Mouse (Mus musculus) A20 (cell line): ENCODE measurements around the gene Snapc3.
A peak's percentile ranks its signal among the peaks of the same experiment; 100 is the strongest.
"Not testable (repeated sequence)": the region's sequence is repeated elsewhere in the genome, so short reads cannot be mapped to it uniquely, and the experiment has no call there.

Source experiments
- DNase-seq: peaks from one replicate; pipeline ENCODE4 v3.0.0-alpha.2; 2011; ENCODE audit warnings: low read depth, low spot score

The Snapc3 gene

DNA sequence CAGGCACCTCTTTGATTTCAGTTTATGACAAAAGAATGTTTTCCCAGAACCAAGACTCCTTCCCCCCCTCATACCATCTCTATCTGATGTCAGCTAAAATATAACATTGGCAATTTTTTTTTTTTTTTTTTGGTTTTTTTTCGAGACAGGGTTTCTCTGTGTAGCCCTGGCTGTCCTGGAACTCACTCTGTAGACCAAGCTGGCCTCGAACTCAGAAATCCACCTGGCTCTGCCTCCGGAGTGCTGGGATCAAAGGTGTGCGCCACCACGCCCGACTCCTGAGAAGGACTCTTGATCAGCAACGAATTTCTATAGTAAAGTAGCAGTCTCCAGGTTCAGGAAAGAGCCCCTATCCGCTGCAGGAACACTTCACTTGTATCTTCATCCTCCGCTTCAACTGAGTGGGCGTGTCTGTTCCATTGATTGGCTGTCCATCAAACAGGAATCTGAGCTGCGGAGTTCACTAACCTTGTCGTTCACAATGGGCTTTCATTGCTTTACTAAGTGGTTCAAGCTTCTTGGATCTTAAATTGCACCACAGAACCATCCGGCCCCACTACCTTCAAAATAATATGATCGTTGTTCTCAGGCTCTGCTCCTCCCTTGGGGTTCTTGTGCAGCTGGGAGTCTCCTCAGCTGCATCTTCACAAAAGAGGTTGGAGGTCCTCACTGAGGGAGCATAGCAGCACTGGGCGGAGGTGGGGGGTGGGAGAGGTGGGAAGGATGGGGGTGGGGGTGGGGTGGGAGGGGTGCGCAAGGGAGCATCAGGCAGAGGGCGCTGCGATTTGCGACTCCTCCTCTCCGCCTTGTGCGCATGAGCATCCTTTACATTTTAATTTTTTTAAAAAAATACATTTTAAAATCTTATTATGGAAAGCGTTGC is 82.9 kb downstream of the Snapc3 start:
- DNase-seq = no peak

- no peak for DNase-seq
Observed at GRCm38 (mm10) chr4:83501037-83501430, 83.5 kb downstream of the Snapc3 start.

DNA sequence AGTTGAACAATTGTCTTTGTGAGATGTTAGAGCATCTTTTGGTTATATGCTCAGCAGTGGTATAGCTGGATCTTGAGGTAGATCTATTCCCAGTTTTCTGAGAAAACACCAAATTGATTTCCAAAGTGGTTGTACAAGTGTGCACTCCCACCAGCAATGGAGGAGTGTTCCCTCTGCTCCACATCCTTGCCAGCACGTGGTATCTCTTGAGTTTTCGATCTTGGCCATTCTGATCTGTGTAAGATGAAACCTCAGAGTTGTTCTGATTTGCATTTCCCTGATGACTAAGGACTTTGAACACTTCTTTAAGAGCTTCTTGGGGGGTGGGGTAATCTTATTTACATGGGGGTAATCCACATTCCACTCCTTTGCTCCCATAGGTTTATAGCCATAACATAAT is 92.1 kb downstream of the Snapc3 start:
- DNase-seq = no peak

GRCm38 (mm10) chr4:83511083-83511482 is 93.6 kb downstream of the Snapc3 start:
- DNase-seq = no peak

DNA sequence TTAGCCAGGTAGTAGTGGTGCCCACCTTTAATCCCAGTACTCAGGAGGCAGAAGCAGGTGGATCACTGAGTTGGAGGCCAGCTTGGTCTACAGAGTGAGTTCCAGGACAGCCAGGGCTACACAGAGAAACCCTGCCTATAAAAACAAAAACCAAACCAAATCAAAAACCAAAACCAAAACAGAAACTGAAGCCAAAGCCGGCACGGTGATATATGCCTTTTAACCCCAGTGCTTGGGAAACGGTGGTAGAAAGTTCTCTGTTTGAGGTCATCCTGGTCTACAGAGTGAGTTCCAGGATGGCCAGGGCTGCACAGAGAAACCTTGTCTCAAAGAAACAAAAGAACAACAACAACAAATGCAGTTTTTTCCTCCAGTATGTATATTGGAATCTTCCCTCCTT is 94.7 kb downstream of the Snapc3 start:
- DNase-seq = peak; percentile 68

GRCm38 (mm10) chr4:83512644-83513043 is 95.1 kb downstream of the Snapc3 start:
- DNase-seq = peak; percentile 75

- no peak for DNase-seq
Observed at GRCm38 (mm10) chr4:83514183-83514582, 96.7 kb downstream of the Snapc3 start.

DNA sequence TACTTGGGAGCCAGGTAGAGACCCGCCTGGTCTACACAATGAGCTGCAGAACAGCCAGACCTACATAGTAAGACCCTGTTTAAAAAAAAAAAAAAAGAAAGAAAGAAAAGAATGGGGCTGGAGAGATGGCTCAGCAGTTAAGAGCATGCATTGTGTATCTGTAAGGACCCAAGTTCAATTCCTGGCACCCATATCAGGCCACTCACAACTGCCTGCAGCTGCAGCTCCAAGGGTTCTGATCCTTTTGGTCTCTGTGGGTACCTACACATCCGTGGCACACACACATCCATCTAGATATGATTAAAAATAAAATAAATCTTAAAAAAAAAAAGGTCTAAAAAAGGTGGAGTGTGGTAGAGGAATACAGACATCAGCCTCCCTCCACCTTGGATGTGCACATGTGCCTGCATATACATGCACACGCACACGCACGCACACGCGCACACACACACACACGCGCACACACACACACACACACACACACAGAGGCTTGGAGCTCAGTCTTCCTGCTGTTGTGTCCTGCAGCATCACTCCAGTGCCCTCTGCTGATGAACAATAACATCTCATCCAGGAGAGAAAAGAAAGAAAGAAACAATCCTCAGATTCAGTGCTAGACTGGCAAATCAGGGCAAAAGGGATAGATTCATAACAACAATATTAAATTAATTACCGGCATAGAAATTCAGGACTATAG is 97.6 kb downstream of the Snapc3 start:
- DNase-seq = peak; percentile 68

DNA sequence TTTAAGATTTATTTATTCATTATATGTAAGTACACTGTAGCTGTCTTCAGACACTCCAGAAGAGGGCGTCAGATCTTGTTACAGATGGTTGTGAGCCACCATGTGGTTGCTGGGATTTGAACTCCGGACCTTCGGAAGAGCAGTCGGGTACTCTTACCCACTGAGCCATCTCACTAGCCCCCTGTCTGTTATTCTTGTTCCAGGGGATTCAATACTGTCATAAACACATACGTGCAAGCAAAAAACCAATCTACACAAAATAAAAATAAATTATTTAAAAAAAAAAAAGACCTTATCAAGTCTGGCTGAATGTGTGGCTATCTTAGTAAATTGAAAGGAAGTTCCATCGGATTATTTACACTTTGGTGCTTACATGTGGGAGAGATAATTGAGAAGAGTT is 98.6 kb downstream of the Snapc3 start:
- DNase-seq = not testable (repeated sequence)
